Mouse (Mus musculus) thymus, adult 2 months (tissue): ENCODE measurements around the gene Tlx3. TPM values are rescaled to one million over a fixed set of nuclear protein-coding genes. Genes with fewer than 3 reads are reported as not detected.

Experiments used
- DNase-seq: peaks from one replicate; pipeline ENCODE4 v3.0.0; 2021
- H3K27ac ChIP-seq: fragments of 200-500 bp; 2 replicates; pipeline ENCODE4 v1.5.1; 2012; ENCODE audit warnings: low read length, control low read depth; ENCODE audit not compliant: control insufficient read depth, insufficient read depth
- H3K27me3 ChIP-seq: fragments of 200-500 bp; 2 replicates; pipeline ENCODE4 v1.6.1; 2012; ENCODE audit warnings: mild to moderate bottlenecking, low read length, moderate library complexity, mixed read lengths; ENCODE audit not compliant: control insufficient read depth, insufficient read depth
- H3K36me3 ChIP-seq: fragments of 200-500 bp; 2 replicates; pipeline ENCODE4 v1.6.1; 2012; ENCODE audit warnings: mild to moderate bottlenecking, low read length, moderate library complexity; ENCODE audit not compliant: control insufficient read depth, insufficient read depth
- H3K4me1 ChIP-seq: fragments of 200-500 bp; replicated peaks from 2 replicates; pipeline ENCODE4 v1.6.1; 2012; ENCODE audit warnings: low read length; ENCODE audit not compliant: control insufficient read depth, insufficient read depth
- H3K4me3 ChIP-seq: fragments of 200-500 bp; 2 replicates; pipeline ENCODE4 v1.5.1; 2012; ENCODE audit warnings: mild to moderate bottlenecking, low read length, control low read depth, moderate library complexity; ENCODE audit not compliant: control insufficient read depth, insufficient read depth
- CTCF ChIP-seq: fragments of 200-500 bp; IDR thresholded peaks from 2 replicates; pipeline ENCODE4 v1.5.1; 2012; ENCODE audit warnings: mild to moderate bottlenecking, control low read depth, low read length, moderate library complexity, borderline replicate concordance; ENCODE audit not compliant: control insufficient read depth, poor library complexity, insufficient read depth; ENCODE audit errors: extremely low read depth
- POLR2A ChIP-seq: fragments of 200-500 bp; IDR thresholded peaks from 2 replicates; pipeline ENCODE4 v1.6.1; 2012; ENCODE audit warnings: mild to moderate bottlenecking, low read length, control low read depth, moderate library complexity; ENCODE audit not compliant: control insufficient read depth, poor library complexity, insufficient read depth; ENCODE audit errors: extremely low read depth
- WGBS: fragments of 180-500 bp; shearing (Covaris S2); methylation state at CpG from one replicate; pipeline ENCODE4 v1.1.7; 2018; 5-methylcytosine and 5-hydroxymethylcytosine counted together
- polyA plus RNA-seq: library from polyadenylated mRNA; depleted of rRNA; stranded (reverse); fragments of >200 nt; gene quantifications from 2 replicates; pipeline ENCODE4 v1.2.3, GENCODE M21; 2012; rRNA removed

Tlx3 gene
- polyA plus RNA-seq: 0.08 TPM in 2 replicates

- Histone ChIP-seq H3K27me3 (peaks cover 50% of the 10 kb centered on the region), H3K4me1 (0 out of 2 replicates have a peak, but pooled peaks cover 7% of the 10 kb centered on the region), H3K4me3 (no peak within 1 kb of the TSS), H3K27ac (no peak within 1 kb of the TSS), H3K36me3 (no peaks in the 10 kb centered on the region)
- TF ChIP-seq POLR2A: no peak
- no peak for TF ChIP-seq CTCF
- WGBS: 5% methylated on average over 76 of the region's 81 CpGs
- no peak for DNase-seq
These were observed at the start of gene Tlx3 for GRCm38 (mm10) chr11:33203383-33204328. TSS of gene Tlx3 (minus strand) at chr11:33203589.

DNA sequence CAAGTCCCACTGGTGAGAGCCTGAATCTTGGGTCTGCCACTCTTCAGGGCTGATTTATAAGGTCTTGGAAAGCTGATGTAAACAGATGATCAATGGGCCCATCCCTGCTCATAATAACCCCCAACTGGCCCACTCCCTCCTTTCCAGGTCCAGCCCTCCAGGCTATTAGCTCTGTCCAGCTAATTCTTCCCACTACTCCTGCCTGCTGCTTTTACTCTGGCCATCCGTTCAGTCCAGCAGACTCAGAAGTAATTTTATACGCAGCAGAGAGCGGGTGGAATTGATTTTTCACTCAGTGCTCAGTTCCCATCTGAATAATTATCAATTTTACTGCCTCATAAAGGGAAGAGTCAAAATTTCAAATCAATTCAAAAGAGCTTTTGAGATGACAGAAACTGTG lies 36.9 kb upstream of the Tlx3 start:
- TF ChIP-seq CTCF: no peak
- TF ChIP-seq POLR2A: no peak
- no peaks in the 10 kb centered on the region for H3K36me3 ChIP-seq
- H3K27ac ChIP-seq: no peak overlapping the region
- H3K4me3 ChIP-seq: no peak overlapping the region
- H3K27me3 ChIP-seq: no peaks in the 10 kb centered on the region
- DNase-seq: no peak
- H3K4me1 ChIP-seq: no peaks in the 10 kb centered on the region
- 98% methylated on average over 3 of the region's 3 CpGs for WGBS

DNA sequence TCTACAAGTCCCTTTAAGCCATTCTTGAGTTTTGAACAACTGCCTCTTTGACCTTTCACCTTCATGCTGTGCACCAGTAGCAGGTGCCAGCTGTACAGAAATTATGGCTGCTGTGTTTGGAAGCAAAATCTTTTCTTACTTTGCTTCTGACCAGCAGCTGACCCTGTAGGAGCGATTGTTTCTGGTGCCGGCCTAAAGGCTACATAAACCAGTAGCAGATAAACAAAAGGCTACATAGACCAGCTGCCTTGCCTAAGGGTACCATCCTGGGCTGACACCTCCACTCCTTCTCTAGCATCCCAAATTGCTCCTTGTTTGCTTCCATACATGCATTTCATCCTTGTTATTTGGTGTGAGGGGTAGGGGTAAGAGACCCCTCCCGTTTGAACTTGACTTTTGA lies 30.7 kb upstream of the Tlx3 start:
- 96% methylated on average over 3 of the region's 3 CpGs for WGBS
- Histone ChIP-seq H3K27me3 (no peaks in the 10 kb centered on the region), H3K27ac (no peak overlapping the region), H3K36me3 (no peaks in the 10 kb centered on the region), H3K4me3 (no peak overlapping the region), H3K4me1 (no peaks in the 10 kb centered on the region)
- no peak for DNase-seq
- no peak for TF ChIP-seq POLR2A
- no peak for TF ChIP-seq CTCF

- H3K27me3 ChIP-seq: no peaks in the 10 kb centered on the region
- H3K27ac ChIP-seq: no peak overlapping the region
- H3K4me3 ChIP-seq: no peak overlapping the region
- no peaks in the 10 kb centered on the region for H3K4me1 ChIP-seq
- no peak for DNase-seq
- WGBS: 95% methylated on average over 5 of the region's 5 CpGs
- TF ChIP-seq POLR2A: no peak
- TF ChIP-seq CTCF: no peak
- no peaks in the 10 kb centered on the region for H3K36me3 ChIP-seq
These were observed 28.7 kb upstream of the Tlx3 start for GRCm38 (mm10) chr11:33232056-33232455.

- Histone ChIP-seq H3K27ac (no peak overlapping the region), H3K4me1 (no peaks in the 10 kb centered on the region), H3K4me3 (no peak overlapping the region), H3K36me3 (no peaks in the 10 kb centered on the region), H3K27me3 (no peaks in the 10 kb centered on the region)
- 95% methylated on average over 2 of the region's 2 CpGs for WGBS
- no peak for DNase-seq
- TF ChIP-seq CTCF (no peak), POLR2A (no peak)
These were observed 24.8 kb upstream of the Tlx3 start for GRCm38 (mm10) chr11:33228186-33228585.

DNA sequence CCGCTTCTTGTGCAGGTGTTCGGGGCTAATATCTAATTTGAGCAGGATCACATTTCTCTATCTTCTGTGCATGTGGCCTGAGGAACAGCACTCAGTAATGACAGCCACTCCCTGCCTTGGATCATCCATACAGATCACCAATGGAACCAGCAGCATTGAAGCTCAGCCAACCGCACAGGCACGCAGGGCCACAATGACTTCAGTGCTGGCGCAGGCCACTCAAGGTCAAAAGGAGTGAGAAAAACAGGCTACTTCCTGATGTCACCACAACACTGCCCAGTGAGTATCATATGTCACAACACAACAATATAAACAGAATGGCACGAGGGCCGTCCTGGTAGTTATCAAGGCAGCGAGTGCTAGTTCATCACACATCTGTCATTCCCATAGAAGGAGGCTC lies 23.1 kb upstream of the Tlx3 start:
- DNase-seq: no peak
- TF ChIP-seq POLR2A: no peak
- no peak for TF ChIP-seq CTCF
- H3K4me3 ChIP-seq: no peak overlapping the region
- WGBS: 95% methylated on average over 8 of the region's 8 CpGs
- H3K36me3 ChIP-seq: no peaks in the 10 kb centered on the region
- H3K27me3 ChIP-seq: no peaks in the 10 kb centered on the region
- no peaks in the 10 kb centered on the region for H3K4me1 ChIP-seq
- H3K27ac ChIP-seq: no peak overlapping the region
